Mouse (Mus musculus): ENCODE data around the gene Tnks2. TPM values are rescaled to one million over a fixed set of nuclear protein-coding genes. Genes with fewer than 3 reads are reported as not detected.

Gene Tnks2
- polyA plus RNA-seq (2012; rRNA removed) = 58.8 and 60.7 TPM in 2 replicates

GRCm38 (mm10) chr19:36833788-36834531 is at the start of gene Tnks2:
TSS of gene Tnks2 (plus strand) at chr19:36834232.
- Histone ChIP-seq H3K27ac (ENCODE audit: insufficient read depth, low read length) (peak within 1 kb of the TSS; percentile 98), H3K4me1 (ENCODE audit: control insufficient read depth, insufficient read depth, low read length) (peaks cover 4% of the 10 kb centered on the region; the same call in 1 of the 2 replicates), H3K4me3 (ENCODE audit: insufficient read depth, low read length) (peak within 1 kb of the TSS; percentile 67)
- TF ChIP-seq CTCF (IDR thresholded peaks at IDR 0.05; ENCODE audit: extremely low read depth, insufficient read depth, low read length) (no peak), POLR2A (IDR thresholded peaks at IDR 0.05; ENCODE audit: extremely low read depth, insufficient read depth, low read length) (peak; percentile 83)

- no peak overlapping the region for H3K27ac ChIP-seq (ENCODE audit: insufficient read depth, low read length)
- TF ChIP-seq POLR2A (IDR thresholded peaks at IDR 0.05; ENCODE audit: extremely low read depth, insufficient read depth, low read length) = no peak
- no peak for TF ChIP-seq CTCF (IDR thresholded peaks at IDR 0.05; ENCODE audit: extremely low read depth, insufficient read depth, low read length)
- no peaks in the 10 kb centered on the region for H3K4me1 ChIP-seq (ENCODE audit: control insufficient read depth, insufficient read depth, low read length)
- H3K4me3 ChIP-seq (ENCODE audit: insufficient read depth, low read length) = no peak overlapping the region
Measured at GRCm38 (mm10) chr19:36789873-36790733, 43.9 kb upstream of the Tnks2 start.

DNA sequence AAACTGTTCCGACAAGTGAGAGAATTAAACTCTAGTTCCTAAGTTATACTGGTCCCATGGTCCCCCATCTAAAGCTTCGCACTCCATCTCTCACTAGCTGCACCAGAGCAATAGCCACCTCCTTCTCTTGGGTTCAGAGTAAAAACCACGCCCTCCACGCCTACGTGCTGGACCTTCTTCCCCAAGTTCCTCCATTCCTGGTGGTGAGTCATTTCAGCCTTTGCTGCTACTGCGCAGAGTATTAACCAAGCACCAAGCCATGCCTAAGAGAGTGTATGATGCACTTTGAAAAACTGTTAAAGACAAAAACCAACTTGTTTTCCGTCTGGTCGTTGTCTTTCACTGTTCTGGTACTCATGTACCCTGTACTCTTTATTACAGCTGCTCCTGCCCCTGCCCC is 41.4 kb upstream of the Tnks2 start:
- H3K27ac ChIP-seq (ENCODE audit: insufficient read depth, low read length) = no peak overlapping the region
- no peaks in the 10 kb centered on the region for H3K4me1 ChIP-seq (ENCODE audit: control insufficient read depth, insufficient read depth, low read length)
- no peak overlapping the region for H3K4me3 ChIP-seq (ENCODE audit: insufficient read depth, low read length)
- TF ChIP-seq CTCF (IDR thresholded peaks at IDR 0.05; ENCODE audit: extremely low read depth, insufficient read depth, low read length) (no peak), POLR2A (IDR thresholded peaks at IDR 0.05; ENCODE audit: extremely low read depth, insufficient read depth, low read length) (no peak)

GRCm38 (mm10) chr19:36793450-36793849 is 40.6 kb upstream of the Tnks2 start:
- Histone ChIP-seq H3K4me3 (ENCODE audit: insufficient read depth, low read length) (no peak overlapping the region), H3K4me1 (ENCODE audit: control insufficient read depth, insufficient read depth, low read length) (no peaks in the 10 kb centered on the region), H3K27ac (ENCODE audit: insufficient read depth, low read length) (no peak overlapping the region)
- TF ChIP-seq POLR2A (IDR thresholded peaks at IDR 0.05; ENCODE audit: extremely low read depth, insufficient read depth, low read length) = no peak
- no peak for TF ChIP-seq CTCF (IDR thresholded peaks at IDR 0.05; ENCODE audit: extremely low read depth, insufficient read depth, low read length)

DNA sequence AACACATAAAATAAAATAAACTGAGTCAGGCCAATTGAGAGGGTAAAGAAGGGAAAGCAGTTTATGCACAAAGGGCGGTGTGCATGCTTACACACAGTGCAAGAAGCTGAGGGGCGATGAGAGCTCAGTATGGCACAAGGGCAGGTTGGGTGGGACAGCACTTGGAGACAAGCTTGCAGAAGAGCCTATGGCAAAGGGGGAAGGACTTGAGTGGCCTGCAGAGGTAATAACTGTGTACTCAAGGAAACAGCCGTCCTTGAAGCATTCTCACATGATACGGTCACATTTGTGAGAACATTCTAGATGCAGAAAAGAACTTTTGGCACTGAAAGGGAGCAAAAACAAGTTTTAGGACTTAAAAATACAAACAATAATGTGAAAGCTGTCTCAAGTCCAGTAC is 40.0 kb upstream of the Tnks2 start:
- TF ChIP-seq POLR2A (IDR thresholded peaks at IDR 0.05; ENCODE audit: extremely low read depth, insufficient read depth, low read length) = no peak
- TF ChIP-seq CTCF (IDR thresholded peaks at IDR 0.05; ENCODE audit: extremely low read depth, insufficient read depth, low read length) = no peak
- Histone ChIP-seq H3K4me1 (ENCODE audit: control insufficient read depth, insufficient read depth, low read length) (no peaks in the 10 kb centered on the region), H3K27ac (ENCODE audit: insufficient read depth, low read length) (no peak overlapping the region), H3K4me3 (ENCODE audit: insufficient read depth, low read length) (no peak overlapping the region)

DNA sequence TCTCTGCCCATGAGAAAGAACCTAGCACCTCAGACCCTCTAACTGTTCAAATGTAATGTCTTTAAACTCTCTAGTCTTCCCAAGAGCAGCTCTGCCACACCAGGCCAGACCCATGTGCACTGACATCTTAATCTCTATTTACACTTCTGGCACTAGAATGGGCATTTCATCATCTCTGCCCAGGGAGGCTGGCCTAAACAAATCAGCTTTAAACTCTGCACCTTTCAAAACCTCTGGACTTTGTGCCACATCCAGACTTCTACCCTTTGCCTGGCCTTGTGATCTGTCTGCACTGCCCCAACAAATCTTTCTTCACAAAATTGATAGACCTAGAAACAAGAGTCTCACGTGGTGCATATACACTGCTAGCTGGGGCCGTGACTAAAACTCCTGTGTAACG is 38.8 kb upstream of the Tnks2 start:
- H3K27ac ChIP-seq (ENCODE audit: insufficient read depth, low read length) = no peak overlapping the region
- no peak overlapping the region for H3K4me3 ChIP-seq (ENCODE audit: insufficient read depth, low read length)
- TF ChIP-seq CTCF (IDR thresholded peaks at IDR 0.05; ENCODE audit: extremely low read depth, insufficient read depth, low read length) (no peak), POLR2A (IDR thresholded peaks at IDR 0.05; ENCODE audit: extremely low read depth, insufficient read depth, low read length) (no peak)
- H3K4me1 ChIP-seq (ENCODE audit: control insufficient read depth, insufficient read depth, low read length) = no peaks in the 10 kb centered on the region

DNA sequence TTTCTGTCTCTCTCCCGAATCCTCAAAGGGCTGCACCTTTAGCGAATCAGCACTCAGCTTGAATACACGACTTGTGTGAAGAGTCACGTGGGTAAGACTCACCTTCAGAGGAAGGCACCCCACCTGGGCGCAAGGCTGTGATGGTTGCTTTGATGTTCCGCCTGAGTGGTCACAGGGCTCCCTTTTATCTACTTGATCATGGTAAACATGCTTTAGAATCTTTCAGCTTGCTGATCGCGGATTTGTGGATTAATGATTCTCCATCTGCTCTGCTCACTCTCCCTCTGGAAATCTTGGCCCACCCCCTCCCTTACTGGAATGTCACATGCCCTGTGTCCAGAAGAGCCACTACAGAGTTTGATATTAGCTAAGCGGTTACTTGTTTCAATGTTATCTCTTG is 37.1 kb upstream of the Tnks2 start:
- no peak for TF ChIP-seq CTCF (IDR thresholded peaks at IDR 0.05; ENCODE audit: extremely low read depth, insufficient read depth, low read length)
- no peak overlapping the region for H3K27ac ChIP-seq (ENCODE audit: insufficient read depth, low read length)
- H3K4me1 ChIP-seq (ENCODE audit: control insufficient read depth, insufficient read depth, low read length) = no peaks in the 10 kb centered on the region
- no peak overlapping the region for H3K4me3 ChIP-seq (ENCODE audit: insufficient read depth, low read length)

DNA sequence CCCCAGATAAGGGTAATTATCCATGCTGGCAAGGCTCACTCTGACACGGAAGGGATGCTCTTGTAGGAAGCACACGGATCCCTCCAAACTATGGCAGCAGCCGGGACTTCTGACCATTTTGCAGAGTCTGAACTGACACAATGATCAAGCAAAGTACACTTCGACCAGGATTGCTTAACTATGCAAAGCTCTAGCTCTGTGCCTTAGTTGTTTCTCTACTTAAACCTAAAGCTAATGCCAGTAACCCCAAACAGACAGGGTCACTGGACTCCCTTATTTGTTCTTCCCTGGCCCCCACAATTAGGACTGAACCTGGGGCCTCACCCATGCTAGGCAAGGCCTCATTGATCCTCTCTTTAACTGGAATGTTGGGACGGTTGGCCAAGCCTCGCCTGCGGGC is 33.7 kb upstream of the Tnks2 start:
- H3K4me3 ChIP-seq (ENCODE audit: insufficient read depth, low read length) = no peak overlapping the region
- no peaks in the 10 kb centered on the region for H3K4me1 ChIP-seq (ENCODE audit: control insufficient read depth, insufficient read depth, low read length)
- TF ChIP-seq POLR2A (IDR thresholded peaks at IDR 0.05; ENCODE audit: extremely low read depth, insufficient read depth, low read length) = no peak
- TF ChIP-seq CTCF (IDR thresholded peaks at IDR 0.05; ENCODE audit: extremely low read depth, insufficient read depth, low read length) = no peak
- no peak overlapping the region for H3K27ac ChIP-seq (ENCODE audit: insufficient read depth, low read length)

- Histone ChIP-seq H3K4me3 (ENCODE audit: insufficient read depth, low read length) (no peak overlapping the region), H3K4me1 (ENCODE audit: control insufficient read depth, insufficient read depth, low read length) (no peaks in the 10 kb centered on the region), H3K27ac (ENCODE audit: insufficient read depth, low read length) (no peak overlapping the region)
- TF ChIP-seq CTCF (IDR thresholded peaks at IDR 0.05; ENCODE audit: extremely low read depth, insufficient read depth, low read length) = no peak; the same call in 1 of the 2 replicates
- no peak for TF ChIP-seq POLR2A (IDR thresholded peaks at IDR 0.05; ENCODE audit: extremely low read depth, insufficient read depth, low read length)
Measured at GRCm38 (mm10) chr19:36801856-36802641, 32.0 kb upstream of the Tnks2 start.

All from cortical plate, adult 2 months (tissue).